Mouse (Mus musculus): ENCODE data around the gene Tpmt.

Tpmt gene

DNA sequence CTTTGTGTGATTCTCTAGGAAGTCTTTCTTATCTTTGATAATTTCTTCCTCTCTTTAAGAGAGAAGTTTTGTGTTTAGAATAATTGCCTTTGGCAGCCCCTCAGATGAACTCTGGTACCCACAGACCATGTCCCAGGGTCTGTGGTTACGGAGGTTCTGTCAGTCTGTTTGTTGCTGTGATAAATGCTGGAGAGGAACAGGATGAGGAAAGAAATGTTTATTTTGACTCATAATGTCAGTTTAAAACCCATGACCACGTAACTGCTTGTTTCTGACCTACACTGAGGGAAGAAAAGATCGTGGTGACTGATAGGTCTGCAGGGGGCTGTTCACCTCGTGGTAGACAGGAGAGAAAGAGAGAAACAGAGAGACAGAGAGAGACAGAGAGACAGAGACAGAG lies 68.6 kb downstream of the Tpmt start:
- DNase-seq = no peak

DNA sequence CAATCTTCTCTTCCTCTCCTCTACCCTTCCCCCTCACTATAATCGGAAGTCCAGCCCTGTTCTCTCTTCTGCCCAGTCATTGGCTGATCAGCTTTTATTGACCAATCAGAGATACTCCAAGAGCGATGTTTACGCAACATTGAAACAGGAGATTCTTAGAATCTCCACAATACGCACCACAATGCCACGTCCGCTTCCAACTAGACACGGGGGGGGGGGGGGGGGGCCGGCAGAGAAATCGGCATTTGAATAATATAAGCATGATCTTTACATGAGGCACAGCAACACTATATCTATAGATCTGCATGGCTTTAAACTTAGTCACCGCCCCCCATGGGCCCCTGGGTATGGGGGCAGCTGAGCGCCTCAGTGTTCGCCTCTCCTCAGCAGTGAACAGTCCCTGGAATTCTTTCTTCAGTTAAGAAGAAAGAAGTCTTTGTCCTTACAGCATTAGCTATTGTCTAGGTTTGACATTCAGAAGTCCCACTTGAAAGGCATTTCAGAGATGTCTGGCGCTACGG lies 69.4 kb downstream of the Tpmt start:
- DNase-seq = no peak
